Mouse (Mus musculus): ENCODE data around the gene Cdk8. TPM values are rescaled to one million over a fixed set of nuclear protein-coding genes. Genes with fewer than 3 reads are reported as not detected.

Cdk8 gene
- polyA plus RNA-seq, 2 experiments from 2014 or later = 11.3 to 15.1 TPM

DNA sequence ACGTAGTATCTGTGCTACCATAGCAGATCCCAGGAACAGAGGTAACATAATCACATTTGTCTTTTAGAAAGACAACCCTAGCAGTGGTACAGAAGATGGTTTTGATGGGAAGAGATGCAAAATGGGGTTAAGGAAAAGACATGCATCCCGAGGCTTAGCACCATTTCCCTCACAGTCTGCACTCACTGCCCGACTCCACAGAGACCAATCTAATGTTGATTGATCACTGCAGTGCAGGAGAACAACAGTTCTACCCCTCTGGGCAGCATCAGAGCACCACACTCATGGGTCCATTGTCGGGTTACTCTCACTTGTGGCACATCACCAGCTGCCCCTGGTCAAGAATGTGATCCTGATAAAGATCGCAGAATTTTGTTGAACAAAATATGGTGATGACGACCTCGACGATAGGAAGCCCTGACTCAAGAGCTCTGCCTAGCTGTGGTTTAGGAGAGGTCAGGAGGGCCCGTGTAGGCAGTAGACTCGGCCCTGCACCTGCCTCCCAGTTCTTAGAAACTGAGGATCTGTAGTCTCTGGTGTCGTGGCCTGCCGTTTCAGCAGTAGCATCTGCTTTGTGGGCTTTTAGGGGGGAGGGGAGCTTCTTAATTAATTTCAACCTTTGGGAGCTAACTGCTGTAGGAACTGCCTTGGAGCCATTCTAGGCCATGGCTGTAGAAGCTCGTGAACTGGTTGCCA is 51.0 kb downstream of the Cdk8 start:
- ATAC-seq = no peak

- ATAC-seq = no peak
These were observed 52.9 kb downstream of the Cdk8 start for GRCm38 (mm10) chr5:146283899-146284298.

DNA sequence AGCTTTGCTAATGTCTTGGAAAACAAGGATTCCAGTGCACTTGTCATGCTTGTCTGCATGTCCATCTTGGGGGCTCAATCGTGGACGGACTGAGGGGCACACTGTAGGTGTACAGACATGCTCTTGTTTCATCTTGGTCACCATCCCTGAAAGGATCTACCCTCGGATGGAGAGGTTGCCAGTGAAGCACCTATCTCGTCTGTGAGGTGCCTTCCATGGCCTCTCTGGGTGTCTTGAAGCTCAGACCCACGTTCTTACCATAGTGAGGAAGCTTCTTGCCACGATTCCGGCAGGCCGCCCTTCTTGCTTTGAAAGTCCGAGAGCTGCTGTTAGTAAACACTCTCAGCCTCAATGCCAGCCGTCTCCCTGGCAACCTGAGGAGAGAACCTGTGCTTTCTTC is 56.4 kb downstream of the Cdk8 start:
- no peak for ATAC-seq

DNA sequence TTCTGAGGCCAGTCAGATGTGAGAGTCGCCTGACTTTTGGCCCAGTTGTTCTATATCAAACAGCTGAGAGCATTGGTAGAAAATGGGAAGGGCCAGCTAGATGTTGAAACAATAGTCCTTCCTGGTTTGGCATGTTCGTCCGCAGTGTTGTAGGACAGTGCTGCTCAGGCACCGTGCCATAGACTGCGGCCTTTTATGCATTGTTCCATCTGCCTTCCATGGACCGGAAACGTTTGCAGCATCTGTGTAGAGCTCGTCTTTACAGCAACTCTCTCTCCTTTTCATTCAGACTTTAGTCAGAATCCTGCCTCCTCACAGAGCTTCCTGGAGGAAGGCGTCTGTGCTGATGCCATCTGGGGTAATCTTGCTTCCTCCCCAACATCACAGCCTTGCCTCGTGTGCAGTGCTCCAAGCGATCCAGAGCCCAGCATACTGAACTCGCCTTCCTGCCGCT is 57.0 kb downstream of the Cdk8 start:
- no peak for ATAC-seq

DNA sequence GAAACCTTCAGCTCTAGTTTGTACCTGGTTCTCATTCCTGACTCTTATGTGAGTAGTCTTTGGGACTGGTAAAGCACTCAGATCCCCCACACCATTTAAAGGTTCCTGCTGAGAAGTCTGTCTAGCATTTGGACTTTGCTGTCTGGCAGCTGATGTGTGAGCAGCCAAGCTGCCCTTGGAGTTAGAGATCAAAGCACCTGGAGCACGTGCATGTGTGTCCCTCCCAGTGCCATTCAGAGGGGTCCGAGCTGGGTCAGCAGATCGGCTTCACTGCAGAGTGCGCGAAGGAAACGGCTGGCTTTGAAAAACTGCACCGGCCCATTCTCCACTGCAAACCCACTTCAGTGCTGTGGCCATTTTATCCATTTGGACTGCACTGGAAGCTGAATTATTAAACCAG is 58.9 kb downstream of the Cdk8 start:
- no peak for ATAC-seq

DNA sequence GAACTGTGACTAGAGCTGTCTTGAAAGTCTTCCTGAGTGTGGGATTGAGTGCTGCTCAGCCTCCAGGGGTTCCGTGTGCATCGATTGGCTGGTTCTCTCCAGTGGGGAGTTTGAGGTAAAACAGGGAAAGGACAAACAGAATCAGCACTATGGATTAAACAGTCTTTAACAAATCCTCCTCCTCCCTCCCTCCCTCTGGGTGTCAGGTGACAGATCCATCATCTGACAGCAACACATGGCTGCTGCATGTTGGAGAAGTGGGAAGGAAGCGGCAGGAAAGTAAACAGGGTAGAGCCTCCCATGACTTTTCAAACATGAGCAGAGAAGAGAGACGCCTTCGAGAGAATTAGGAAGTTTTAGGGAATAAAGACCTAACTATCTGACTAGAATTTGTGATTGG is 59.4 kb downstream of the Cdk8 start:
- ATAC-seq = no peak

- no peak for ATAC-seq
These were observed 60.5 kb downstream of the Cdk8 start for GRCm38 (mm10) chr5:146291560-146291959.

DNA sequence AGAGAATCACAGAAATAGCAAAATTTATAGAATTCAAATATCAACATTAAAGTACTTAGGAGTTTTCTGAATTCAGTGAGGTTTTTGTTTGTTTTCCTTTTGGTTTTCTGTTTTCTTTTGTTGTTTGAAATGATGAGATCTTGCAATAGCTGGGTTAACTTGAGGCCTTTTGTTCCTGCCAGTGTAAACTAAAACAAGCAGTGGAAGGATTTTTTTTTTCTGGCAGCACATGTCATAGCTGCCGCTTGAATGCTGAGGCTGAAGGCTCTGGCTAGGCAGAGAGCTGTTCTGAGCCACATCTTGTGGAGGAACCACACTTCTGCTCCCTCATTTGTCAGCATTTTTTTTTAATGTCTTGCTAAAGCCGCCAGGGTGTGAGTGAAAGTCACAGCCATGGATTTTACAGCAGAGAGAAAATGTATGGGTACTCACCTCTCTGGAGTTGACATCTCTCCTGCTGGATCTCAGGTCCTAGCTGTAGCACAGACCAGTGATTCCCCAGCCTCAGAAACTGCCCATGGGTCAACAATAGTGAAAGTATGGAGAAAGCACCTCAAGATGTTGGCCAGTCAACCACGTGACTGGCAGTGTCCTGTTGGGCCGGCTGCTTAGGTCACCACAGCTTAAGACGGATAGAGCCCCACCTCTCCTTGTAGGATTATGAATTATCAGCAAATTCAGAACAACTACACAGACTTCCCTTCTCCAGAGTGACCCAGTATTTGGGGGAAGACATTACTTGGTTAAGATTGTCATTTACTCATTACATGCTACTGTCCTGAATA is 62.1 kb downstream of the Cdk8 start:
- ATAC-seq = no peak

- ATAC-seq = no peak
These were observed 63.1 kb downstream of the Cdk8 start for GRCm38 (mm10) chr5:146293919-146294700.

DNA sequence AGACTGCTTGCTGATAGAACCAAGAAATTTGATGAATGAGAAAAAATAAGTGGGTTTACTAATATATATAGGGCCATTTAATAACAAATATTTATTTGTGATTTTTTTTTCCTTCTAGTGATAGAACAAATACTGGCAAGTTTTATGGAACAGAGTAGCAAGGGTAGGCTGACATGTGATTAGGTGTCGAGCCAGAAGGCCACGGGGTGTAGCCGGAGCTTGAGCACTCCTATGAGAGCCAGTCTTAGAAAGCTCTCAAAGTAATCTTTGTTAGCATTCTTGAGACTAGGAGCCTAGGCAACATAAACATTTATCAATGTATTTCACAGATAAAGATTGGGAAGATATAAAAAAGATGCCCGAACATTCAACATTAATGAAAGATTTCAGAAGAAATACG is 63.8 kb downstream of the Cdk8 start:
- no peak for ATAC-seq

DNA sequence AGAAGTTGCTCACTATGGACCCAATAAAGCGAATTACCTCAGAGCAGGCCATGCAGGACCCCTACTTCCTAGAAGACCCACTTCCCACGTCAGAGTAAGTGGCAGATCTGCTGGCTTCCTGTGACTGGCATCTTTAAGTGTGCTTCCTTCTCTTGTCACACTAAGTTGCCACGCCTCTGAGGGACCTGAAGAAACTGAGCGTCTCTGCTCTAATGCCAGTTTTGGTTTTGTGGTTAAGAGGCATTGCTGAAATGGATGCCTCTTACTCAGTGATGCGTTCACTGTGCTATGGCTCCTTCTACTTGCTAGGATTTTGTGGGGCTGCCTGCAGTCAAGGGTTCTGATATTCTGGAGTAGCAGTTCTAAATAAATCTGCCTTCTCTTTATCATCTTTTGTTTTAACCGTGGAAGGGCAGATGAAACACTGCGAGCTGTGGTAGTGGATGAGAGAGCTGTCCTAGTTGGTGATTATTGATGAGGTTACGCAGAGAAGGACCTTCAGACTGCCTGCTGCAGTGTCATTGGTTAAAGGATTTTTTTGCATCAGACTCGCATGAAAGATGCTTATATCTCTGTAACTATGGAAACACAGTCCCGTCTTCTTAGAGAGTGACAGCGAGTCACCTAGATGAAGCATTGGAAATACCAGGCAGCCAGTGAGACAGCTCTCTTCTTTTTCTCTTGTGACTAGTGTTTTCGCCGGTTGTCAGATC is 67.9 kb downstream of the Cdk8 start:
- ATAC-seq = no peak

- no peak for ATAC-seq
These were observed 68.5 kb downstream of the Cdk8 start for GRCm38 (mm10) chr5:146299520-146299870.

DNA sequence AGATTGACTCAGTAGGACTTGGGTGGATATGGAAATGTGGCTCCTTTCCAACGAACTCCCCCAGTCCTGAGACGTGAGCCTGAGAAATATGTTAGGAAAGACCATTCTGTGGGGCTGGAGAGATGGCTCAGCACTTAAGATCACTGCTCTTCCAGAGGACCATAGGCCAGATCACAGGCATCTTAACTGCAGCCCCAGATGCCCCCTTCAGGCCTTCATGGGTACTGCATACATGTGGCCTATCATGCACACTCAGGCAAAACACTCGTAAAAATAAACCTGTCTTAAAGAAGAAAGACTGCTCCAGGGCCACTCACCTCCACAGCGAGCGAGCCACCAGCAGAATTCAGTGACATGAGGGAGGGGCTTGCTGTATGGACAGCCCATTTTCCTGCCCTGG is 72.4 kb downstream of the Cdk8 start:
- ATAC-seq = peak; percentile 47

GRCm38 (mm10) chr5:146307046-146307743 is 76.2 kb downstream of the Cdk8 start:
- no peak for ATAC-seq

- no peak for ATAC-seq
These were observed 76.7 kb downstream of the Cdk8 start for GRCm38 (mm10) chr5:146307744-146308096.

DNA sequence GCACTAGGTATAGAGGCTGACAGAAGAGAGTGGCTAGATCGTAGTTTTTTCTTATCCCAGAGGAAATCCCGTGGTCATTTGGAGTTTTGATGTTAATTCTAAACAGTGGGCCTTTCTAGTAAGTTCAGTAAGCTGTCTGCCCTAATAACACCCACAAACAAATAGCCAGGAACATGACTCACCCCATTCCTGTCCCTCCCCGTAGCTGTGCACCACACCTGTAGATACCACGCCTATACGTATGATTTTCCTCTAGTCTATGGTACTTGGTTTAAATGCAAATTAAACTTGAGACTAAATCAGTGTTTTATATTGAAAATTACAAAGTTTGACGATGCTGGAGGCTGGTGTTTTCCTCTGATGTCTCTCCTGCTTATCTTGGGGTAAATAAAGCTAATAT is 83.5 kb downstream of the Cdk8 start:
- no peak for ATAC-seq

DNA sequence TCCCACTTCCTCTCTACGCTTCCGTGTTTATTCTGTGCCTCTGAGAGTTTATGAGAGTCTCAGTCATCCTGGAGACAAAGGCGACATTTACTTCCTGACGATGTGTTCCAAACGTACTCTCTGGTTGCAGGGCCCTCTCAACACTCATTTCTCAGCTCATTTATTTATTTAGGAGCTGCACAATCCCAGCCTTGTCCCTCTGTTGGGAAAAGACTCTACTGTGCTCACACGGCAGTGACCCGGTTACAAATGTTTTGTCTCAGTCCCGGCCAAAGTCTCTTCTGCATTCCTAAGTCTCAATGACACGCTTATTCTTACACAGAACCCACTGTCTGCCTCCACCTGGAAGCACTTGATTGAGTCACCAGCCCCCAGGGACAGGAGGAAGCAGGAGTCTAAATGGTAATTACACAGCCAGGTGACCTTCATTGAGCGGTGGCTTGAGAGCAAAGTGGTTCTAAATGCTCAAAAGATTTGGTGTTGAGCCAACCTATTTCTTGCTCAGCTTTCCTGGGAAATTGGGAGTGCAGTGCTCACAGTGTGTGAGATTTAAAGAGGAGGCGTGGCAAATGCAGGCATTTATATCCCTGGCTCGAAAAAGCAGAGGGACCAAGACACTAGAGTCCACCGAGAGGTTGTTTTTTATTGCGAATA is 84.4 kb downstream of the Cdk8 start:
- no peak for ATAC-seq

DNA sequence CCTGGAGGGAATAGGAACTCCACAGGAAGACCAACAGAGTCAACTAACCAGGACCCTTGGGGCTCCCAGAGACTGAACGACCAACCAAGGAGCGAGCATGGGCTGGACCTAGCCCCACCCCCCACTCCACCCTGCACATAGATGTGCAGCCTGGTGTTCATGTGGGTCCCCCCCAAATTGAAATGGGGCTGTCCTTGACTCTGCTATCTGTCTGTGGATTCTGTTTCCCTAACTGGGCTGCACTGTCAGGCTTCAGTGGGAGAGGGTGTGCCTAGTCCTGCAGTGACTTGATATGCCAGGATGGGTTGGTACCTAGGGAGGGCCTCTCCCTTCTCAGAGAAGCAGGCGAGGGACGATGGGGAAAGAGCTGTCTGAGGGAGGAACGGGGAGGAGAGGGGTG is 85.3 kb downstream of the Cdk8 start:
- no peak for ATAC-seq

GRCm38 (mm10) chr5:146318051-146318450 is 87.0 kb downstream of the Cdk8 start:
- ATAC-seq = no peak

DNA sequence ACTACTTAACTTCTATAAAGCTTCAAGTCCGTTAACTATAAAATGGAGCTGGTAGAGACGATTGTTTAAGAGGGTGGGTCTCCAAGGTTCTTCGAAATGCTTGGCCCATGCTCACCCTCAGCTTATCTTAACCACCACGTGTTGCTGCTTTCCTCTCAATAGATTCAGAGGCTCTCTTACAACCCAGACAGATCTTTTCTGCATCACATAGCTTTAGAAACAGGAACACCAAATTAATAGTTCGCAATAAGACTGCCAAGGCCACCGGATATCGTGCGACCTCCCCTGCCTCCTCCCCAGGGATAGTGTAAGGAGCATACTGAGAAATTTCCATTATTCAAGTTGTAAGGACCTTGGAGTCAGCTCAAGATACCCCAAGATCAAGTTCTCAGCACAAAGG is 87.4 kb downstream of the Cdk8 start:
- ATAC-seq = no peak

GRCm38 (mm10) chr5:146328941-146329340 is 97.9 kb downstream of the Cdk8 start:
- no peak for ATAC-seq

DNA sequence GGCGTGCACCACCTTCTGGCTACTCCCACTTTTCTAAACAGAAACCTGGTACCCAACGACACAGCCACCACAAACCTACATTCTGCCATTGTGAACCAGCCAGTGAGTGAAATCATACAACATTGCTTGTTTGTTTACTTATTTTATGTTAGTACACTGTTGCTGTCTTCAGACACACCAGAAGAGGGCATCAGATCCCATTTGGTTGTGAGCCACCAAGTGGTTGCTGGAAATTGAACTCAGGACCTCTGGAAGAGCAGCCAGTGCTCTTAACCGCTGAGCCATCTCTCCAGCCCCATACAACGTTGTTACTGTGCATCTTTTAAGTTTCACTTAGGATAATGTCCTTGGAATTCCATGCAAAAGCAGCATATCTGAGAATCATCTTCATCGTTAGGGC is 98.5 kb downstream of the Cdk8 start:
- no peak for ATAC-seq
